Mouse (Mus musculus): ENCODE measurements around the gene Rbm20. TPM values are rescaled to one million over a fixed set of nuclear protein-coding genes. Genes with fewer than 3 reads are reported as not detected.

Gene Rbm20
- polyA plus RNA-seq, 1 experiment from 2014 or later = 0.62 TPM

- no peaks in the 10 kb centered on the region for H3K9me3 ChIP-seq (ENCODE audit: control insufficient read depth, low read length)
- 69% methylated on average over 2 of the region's 2 CpGs for WGBS
- no peak overlapping the region for H3K9ac ChIP-seq (ENCODE audit: low read length)
- H3K4me3 ChIP-seq (ENCODE audit: low read depth, low read length) = no peak overlapping the region
- no peak overlapping the region for H3K4me2 ChIP-seq (ENCODE audit: low read length)
- no peaks in the 10 kb centered on the region for H3K27me3 ChIP-seq (replicated peaks; ENCODE audit: control insufficient read depth, insufficient read depth, low read length)
- DNase-seq (ENCODE audit: low spot score) = no peak
- H3K4me1 ChIP-seq (replicated peaks; ENCODE audit: control insufficient read depth, insufficient read depth, low read length) = peaks cover 29% of the 10 kb centered on the region
- peak overlapping the region; percentile 80; the same call in 1 of the 2 replicates for H3K27ac ChIP-seq (ENCODE audit: low read depth)
- ATAC-seq (replicated peaks; ENCODE audit: low FRiP score, low TSS enrichment, low read depth) = no peak
- no peaks in the 10 kb centered on the region for H3K36me3 ChIP-seq (ENCODE audit: control insufficient read depth, insufficient read depth, low read length)
Observed at GRCm38 (mm10) chr19:53891569-53891968, 214.5 kb downstream of the Rbm20 start.

GRCm38 (mm10) chr19:53892061-53892460, 215.0 kb downstream of the Rbm20 start, which contains the start of gene Pdcd4:
Gene Pdcd4, plus strand, starts transcription at chr19:53892231.
- 28% methylated on average over 3 of the region's 3 CpGs for WGBS
- no peaks in the 10 kb centered on the region for H3K9me3 ChIP-seq (ENCODE audit: control insufficient read depth, low read length)
- no peak within 1 kb of the TSS for H3K9ac ChIP-seq (ENCODE audit: low read length)
- H3K27me3 ChIP-seq (replicated peaks; ENCODE audit: control insufficient read depth, insufficient read depth, low read length) = no peaks in the 10 kb centered on the region
- no peak within 1 kb of the TSS for H3K4me3 ChIP-seq (ENCODE audit: low read depth, low read length)
- H3K27ac ChIP-seq (ENCODE audit: low read depth) = peak within 1 kb of the TSS; percentile 80
- no peak for DNase-seq (ENCODE audit: low spot score)
- ATAC-seq (replicated peaks; ENCODE audit: low FRiP score, low TSS enrichment, low read depth) = peak; percentile 52; the same call in 1 of the 2 replicates
- H3K4me1 ChIP-seq (replicated peaks; ENCODE audit: control insufficient read depth, insufficient read depth, low read length) = peaks cover 29% of the 10 kb centered on the region
- 0 out of 2 replicates have a peak within 1 kb of the TSS, but pooled peaks have one; percentile 4 for H3K4me2 ChIP-seq (ENCODE audit: low read length)
- H3K36me3 ChIP-seq (ENCODE audit: control insufficient read depth, insufficient read depth, low read length) = no peaks in the 10 kb centered on the region

- peaks cover 29% of the 10 kb centered on the region for H3K4me1 ChIP-seq (replicated peaks; ENCODE audit: control insufficient read depth, insufficient read depth, low read length)
- H3K9me3 ChIP-seq (ENCODE audit: control insufficient read depth, low read length) = no peaks in the 10 kb centered on the region
- 66% methylated on average over 9 of the region's 9 CpGs for WGBS
- H3K4me3 ChIP-seq (ENCODE audit: low read depth, low read length) = no peak overlapping the region
- DNase-seq (ENCODE audit: low spot score) = no peak
- no peak overlapping the region for H3K4me2 ChIP-seq (ENCODE audit: low read length)
- H3K27me3 ChIP-seq (replicated peaks; ENCODE audit: control insufficient read depth, insufficient read depth, low read length) = no peaks in the 10 kb centered on the region
- no peak overlapping the region for H3K9ac ChIP-seq (ENCODE audit: low read length)
- no peak for ATAC-seq (replicated peaks; ENCODE audit: low FRiP score, low TSS enrichment, low read depth)
- H3K27ac ChIP-seq (ENCODE audit: low read depth) = peak overlapping the region; percentile 80; the same call in 1 of the 2 replicates
- no peaks in the 10 kb centered on the region for H3K36me3 ChIP-seq (ENCODE audit: control insufficient read depth, insufficient read depth, low read length)
Observed at GRCm38 (mm10) chr19:53892838-53893359, 215.8 kb downstream of the Rbm20 start.

- Histone ChIP-seq H3K4me1 (replicated peaks; ENCODE audit: control insufficient read depth, insufficient read depth, low read length) (peaks cover 29% of the 10 kb centered on the region), H3K27ac (ENCODE audit: low read depth) (peak overlapping the region; percentile 24; the same call in 1 of the 2 replicates), H3K4me3 (ENCODE audit: low read depth, low read length) (no peak overlapping the region), H3K36me3 (ENCODE audit: control insufficient read depth, insufficient read depth, low read length) (no peaks in the 10 kb centered on the region), H3K27me3 (replicated peaks; ENCODE audit: control insufficient read depth, insufficient read depth, low read length) (no peaks in the 10 kb centered on the region), H3K9ac (ENCODE audit: low read length) (no peak overlapping the region), H3K9me3 (ENCODE audit: control insufficient read depth, low read length) (no peaks in the 10 kb centered on the region), H3K4me2 (ENCODE audit: low read length) (no peak overlapping the region)
- ATAC-seq (replicated peaks; ENCODE audit: low FRiP score, low TSS enrichment, low read depth) (no peak), DNase-seq (ENCODE audit: low spot score) (no peak)
- WGBS = 40% methylated on average over 3 of the region's 3 CpGs
Observed at GRCm38 (mm10) chr19:53893711-53894171, 216.6 kb downstream of the Rbm20 start.

GRCm38 (mm10) chr19:53894538-53895121, 217.5 kb downstream of the Rbm20 start:
- DNase-seq (ENCODE audit: low spot score) (no peak), ATAC-seq (replicated peaks; ENCODE audit: low FRiP score, low TSS enrichment, low read depth) (no peak)
- Histone ChIP-seq H3K4me2 (ENCODE audit: low read length) (no peak overlapping the region), H3K27ac (ENCODE audit: low read depth) (peak overlapping the region; percentile 34), H3K4me1 (replicated peaks; ENCODE audit: control insufficient read depth, insufficient read depth, low read length) (peaks cover 29% of the 10 kb centered on the region), H3K36me3 (ENCODE audit: control insufficient read depth, insufficient read depth, low read length) (no peaks in the 10 kb centered on the region), H3K9me3 (ENCODE audit: control insufficient read depth, low read length) (no peaks in the 10 kb centered on the region), H3K27me3 (replicated peaks; ENCODE audit: control insufficient read depth, insufficient read depth, low read length) (no peaks in the 10 kb centered on the region), H3K4me3 (ENCODE audit: low read depth, low read length) (no peak overlapping the region), H3K9ac (ENCODE audit: low read length) (no peak overlapping the region)
- WGBS = 69% methylated on average over 12 of the region's 12 CpGs

- Histone ChIP-seq H3K27ac (ENCODE audit: low read depth) (no peak overlapping the region), H3K9me3 (ENCODE audit: control insufficient read depth, low read length) (no peaks in the 10 kb centered on the region), H3K9ac (ENCODE audit: low read length) (no peak overlapping the region), H3K4me2 (ENCODE audit: low read length) (no peak overlapping the region), H3K27me3 (replicated peaks; ENCODE audit: control insufficient read depth, insufficient read depth, low read length) (no peaks in the 10 kb centered on the region), H3K4me1 (replicated peaks; ENCODE audit: control insufficient read depth, insufficient read depth, low read length) (peaks cover 16% of the 10 kb centered on the region), H3K36me3 (ENCODE audit: control insufficient read depth, insufficient read depth, low read length) (no peaks in the 10 kb centered on the region), H3K4me3 (ENCODE audit: low read depth, low read length) (no peak overlapping the region)
- ATAC-seq (replicated peaks; ENCODE audit: low FRiP score, low TSS enrichment, low read depth) (no peak), DNase-seq (ENCODE audit: low spot score) (no peak)
- WGBS = 70% methylated on average over 5 of the region's 5 CpGs
Observed at GRCm38 (mm10) chr19:53898046-53898445, 220.9 kb downstream of the Rbm20 start.

- Histone ChIP-seq H3K36me3 (ENCODE audit: control insufficient read depth, insufficient read depth, low read length) (no peaks in the 10 kb centered on the region), H3K4me1 (replicated peaks; ENCODE audit: control insufficient read depth, insufficient read depth, low read length) (peaks cover 15% of the 10 kb centered on the region), H3K9ac (ENCODE audit: low read length) (no peak overlapping the region), H3K4me2 (ENCODE audit: low read length) (no peak overlapping the region), H3K9me3 (ENCODE audit: control insufficient read depth, low read length) (no peaks in the 10 kb centered on the region), H3K27me3 (replicated peaks; ENCODE audit: control insufficient read depth, insufficient read depth, low read length) (no peaks in the 10 kb centered on the region), H3K4me3 (ENCODE audit: low read depth, low read length) (no peak overlapping the region), H3K27ac (ENCODE audit: low read depth) (no peak overlapping the region)
- ATAC-seq (replicated peaks; ENCODE audit: low FRiP score, low TSS enrichment, low read depth) (no peak), DNase-seq (ENCODE audit: low spot score) (no peak)
- WGBS = 68% methylated on average over 4 of the region's 4 CpGs
Observed at GRCm38 (mm10) chr19:53898498-53898897, 221.4 kb downstream of the Rbm20 start.

GRCm38 (mm10) chr19:53898970-53899900, 222.1 kb downstream of the Rbm20 start:
- Histone ChIP-seq H3K36me3 (ENCODE audit: control insufficient read depth, insufficient read depth, low read length) (no peaks in the 10 kb centered on the region), H3K4me2 (ENCODE audit: low read length) (no peak overlapping the region), H3K4me3 (ENCODE audit: low read depth, low read length) (no peak overlapping the region), H3K4me1 (replicated peaks; ENCODE audit: control insufficient read depth, insufficient read depth, low read length) (peaks cover 8% of the 10 kb centered on the region), H3K9ac (ENCODE audit: low read length) (no peak overlapping the region), H3K9me3 (ENCODE audit: control insufficient read depth, low read length) (no peaks in the 10 kb centered on the region), H3K27me3 (replicated peaks; ENCODE audit: control insufficient read depth, insufficient read depth, low read length) (no peaks in the 10 kb centered on the region), H3K27ac (ENCODE audit: low read depth) (no peak overlapping the region)
- WGBS = 81% methylated on average over 25 of the region's 25 CpGs
- ATAC-seq (replicated peaks; ENCODE audit: low FRiP score, low TSS enrichment, low read depth) = no peak
- DNase-seq (ENCODE audit: low spot score) = no peak
